Mouse (Mus musculus) forebrain, embryonic 14.5 days (tissue): ENCODE measurements around the gene Ttc28. TPM values are rescaled to one million over a fixed set of nuclear protein-coding genes. Genes with fewer than 3 reads are reported as not detected.

Experiments used
- ATAC-seq: fragments of 200-750 bp; cut with Nextera tagmentation; 2 replicates; pipeline ENCODE4 v1.8.0; 2017; ENCODE audit warnings: mild to moderate bottlenecking, moderate library complexity
- DNase-seq: peaks from one replicate; pipeline ENCODE4 v3.0.0-alpha.2; 2015; ENCODE audit warnings: low spot score
- H3K27ac ChIP-seq: fragments of 300-500 bp; sonication (generic); 2 replicates; pipeline ENCODE4 v1.5.1; 2014; ENCODE audit warnings: low read depth, mild to moderate bottlenecking, control low read depth, low read length, moderate library complexity
- H3K27me3 ChIP-seq: fragments of 300-500 bp; sonication (generic); replicated peaks from 2 replicates; pipeline ENCODE4 v1.6.1; 2014; ENCODE audit warnings: low read length, control low read depth, mixed read lengths; ENCODE audit not compliant: control insufficient read depth, insufficient read depth
- H3K36me3 ChIP-seq: fragments of 300-500 bp; sonication (generic); 2 replicates; pipeline ENCODE4 v1.6.1; 2014; ENCODE audit warnings: low read length, control low read depth; ENCODE audit not compliant: control insufficient read depth, insufficient read depth
- H3K4me1 ChIP-seq: fragments of 300-500 bp; sonication (generic); 2 replicates; pipeline ENCODE4 v1.6.1; 2014; ENCODE audit warnings: antibody characterized with exemption, low read length, control low read depth; ENCODE audit not compliant: control insufficient read depth, insufficient read depth
- H3K4me2 ChIP-seq: fragments of 300-500 bp; sonication (generic); 2 replicates; pipeline ENCODE4 v1.6.1; 2014; ENCODE audit warnings: mild to moderate bottlenecking, control low read depth, low read length
- H3K4me3 ChIP-seq: fragments of 300-500 bp; sonication (generic); 2 replicates; pipeline ENCODE4 v1.5.1; 2014; ENCODE audit warnings: low read depth, low read length, control low read depth
- H3K9ac ChIP-seq: fragments of 300-500 bp; sonication (generic); 2 replicates; pipeline ENCODE4 v1.6.1; 2014; ENCODE audit warnings: mild to moderate bottlenecking, low read length, control low read depth, moderate library complexity
- H3K9me3 ChIP-seq: fragments of 300-500 bp; sonication (generic); replicated peaks from 2 replicates; pipeline ENCODE4 v1.6.1; 2016; ENCODE audit warnings: low read length, control low read depth, mixed read lengths; ENCODE audit not compliant: control insufficient read depth
- WGBS: fragments of 180-500 bp; shearing (Covaris S2); extraction: QIAGEN DNeasy Blood & Tissue Kit; methylation state at CpG from one replicate; pipeline ENCODE4 v1.1.7; 2014; 5-methylcytosine and 5-hydroxymethylcytosine counted together
- polyA plus RNA-seq: library from polyadenylated mRNA; unstranded; fragments of >200 nt; fragmentation: Nextera tagmentation; extraction: Ambion mirVana; gene quantifications from 2 replicates; pipeline ENCODE4 v1.2.1, GENCODE M21; 2014

The Ttc28 gene
- polyA plus RNA-seq, 1 experiment from 2014 or later, result 29.0 TPM

GRCm38 (mm10) chr5:111159628-111160321, 280.2 kb downstream of the Ttc28 start:
- Histone ChIP-seq H3K4me2 (no peak overlapping the region; the same call in 1 of the 2 replicates), H3K4me3 (no peak overlapping the region), H3K27me3 (no peaks in the 10 kb centered on the region), H3K9ac (peak overlapping the region; percentile 9; the same call in 1 of the 2 replicates), H3K4me1 (peaks cover 44% of the 10 kb centered on the region), H3K27ac (peak overlapping the region; percentile 34; the same call in 1 of the 2 replicates), H3K9me3 (no peaks in the 10 kb centered on the region), H3K36me3 (no peaks in the 10 kb centered on the region)
- DNase-seq, result peak; percentile 64
- peak; percentile 44; the same call in 1 of the 2 replicates for ATAC-seq
- 35% methylated on average over 23 of the region's 23 CpGs for WGBS

GRCm38 (mm10) chr5:111161146-111161930, 281.7 kb downstream of the Ttc28 start:
- Histone ChIP-seq H3K9me3 (no peaks in the 10 kb centered on the region), H3K27ac (no peak overlapping the region), H3K4me2 (no peak overlapping the region), H3K4me1 (peaks cover 46% of the 10 kb centered on the region), H3K4me3 (no peak overlapping the region), H3K36me3 (no peaks in the 10 kb centered on the region), H3K27me3 (no peaks in the 10 kb centered on the region), H3K9ac (no peak overlapping the region)
- 74% methylated on average over 7 of the region's 7 CpGs for WGBS
- no peak for DNase-seq
- ATAC-seq, result no peak

- H3K4me2 ChIP-seq, result no peak overlapping the region
- no peak for ATAC-seq
- no peak for DNase-seq
- peak overlapping the region; percentile 45; the same call in 1 of the 2 replicates for H3K9ac ChIP-seq
- H3K27me3 ChIP-seq, result no peaks in the 10 kb centered on the region
- peaks cover 46% of the 10 kb centered on the region for H3K4me1 ChIP-seq
- no peaks in the 10 kb centered on the region for H3K36me3 ChIP-seq
- H3K4me3 ChIP-seq, result no peak overlapping the region
- H3K9me3 ChIP-seq, result no peaks in the 10 kb centered on the region
- peak overlapping the region; percentile 66; the same call in 1 of the 2 replicates for H3K27ac ChIP-seq
- 65% methylated on average over 6 of the region's 6 CpGs for WGBS
These were observed 283.3 kb downstream of the Ttc28 start for GRCm38 (mm10) chr5:111162857-111163256.

- no peak overlapping the region for H3K4me3 ChIP-seq
- no peak overlapping the region for H3K4me2 ChIP-seq
- ATAC-seq, result peak; percentile 19; the same call in 1 of the 2 replicates
- H3K9ac ChIP-seq, result peak overlapping the region; percentile 45
- no peaks in the 10 kb centered on the region for H3K27me3 ChIP-seq
- WGBS, result 26% methylated on average over 11 of the region's 11 CpGs
- H3K9me3 ChIP-seq, result no peaks in the 10 kb centered on the region
- peak overlapping the region; percentile 66 for H3K27ac ChIP-seq
- H3K36me3 ChIP-seq, result no peaks in the 10 kb centered on the region
- peaks cover 42% of the 10 kb centered on the region for H3K4me1 ChIP-seq
- peak; percentile 69 for DNase-seq
These were observed 283.8 kb downstream of the Ttc28 start for GRCm38 (mm10) chr5:111163377-111163776.

GRCm38 (mm10) chr5:111164348-111164920, 284.8 kb downstream of the Ttc28 start:
- H3K27me3 ChIP-seq, result no peaks in the 10 kb centered on the region
- H3K4me1 ChIP-seq, result peaks cover 37% of the 10 kb centered on the region
- WGBS, result 32% methylated on average over 9 of the region's 9 CpGs
- 0 out of 2 replicates have a peak overlapping the region, but pooled peaks have one; percentile 66 for H3K27ac ChIP-seq
- H3K9me3 ChIP-seq, result no peaks in the 10 kb centered on the region
- H3K36me3 ChIP-seq, result no peaks in the 10 kb centered on the region
- no peak for ATAC-seq
- no peak overlapping the region for H3K4me2 ChIP-seq
- H3K4me3 ChIP-seq, result no peak overlapping the region
- no peak for DNase-seq
- peak overlapping the region; percentile 45; the same call in 1 of the 2 replicates for H3K9ac ChIP-seq

GRCm38 (mm10) chr5:111170383-111170782, 290.8 kb downstream of the Ttc28 start:
- Histone ChIP-seq H3K4me3 (no peak overlapping the region), H3K9ac (no peak overlapping the region), H3K27ac (0 out of 2 replicates have a peak overlapping the region, but pooled peaks have one; percentile 1), H3K4me1 (peaks cover 13% of the 10 kb centered on the region), H3K9me3 (no peaks in the 10 kb centered on the region), H3K4me2 (no peak overlapping the region), H3K27me3 (no peaks in the 10 kb centered on the region), H3K36me3 (0 out of 2 replicates have a peak, but pooled peaks cover 2% of the 10 kb centered on the region)
- ATAC-seq, result no peak
- WGBS, result 14% methylated on average over 9 of the region's 9 CpGs
- peak; percentile 32 for DNase-seq

- H3K27ac ChIP-seq, result no peak overlapping the region
- H3K27me3 ChIP-seq, result no peaks in the 10 kb centered on the region
- no peaks in the 10 kb centered on the region for H3K9me3 ChIP-seq
- no peak overlapping the region for H3K9ac ChIP-seq
- peaks cover 43% of the 10 kb centered on the region for H3K4me1 ChIP-seq
- H3K4me3 ChIP-seq, result no peak overlapping the region
- H3K36me3 ChIP-seq, result 0 out of 2 replicates have a peak, but pooled peaks cover 2% of the 10 kb centered on the region
- 61% methylated on average over 12 of the region's 12 CpGs for WGBS
- DNase-seq (no peak), ATAC-seq (no peak)
- H3K4me2 ChIP-seq, result no peak overlapping the region
These were observed 295.8 kb downstream of the Ttc28 start for GRCm38 (mm10) chr5:111175410-111175809.

- Histone ChIP-seq H3K27me3 (no peaks in the 10 kb centered on the region), H3K4me1 (peaks cover 43% of the 10 kb centered on the region), H3K27ac (no peak overlapping the region), H3K4me2 (no peak overlapping the region), H3K9ac (no peak overlapping the region), H3K36me3 (0 out of 2 replicates have a peak, but pooled peaks cover 2% of the 10 kb centered on the region), H3K9me3 (no peaks in the 10 kb centered on the region), H3K4me3 (no peak overlapping the region)
- ATAC-seq (no peak), DNase-seq (peak; percentile 64)
- 26% methylated on average over 9 of the region's 9 CpGs for WGBS
These were observed 296.2 kb downstream of the Ttc28 start for GRCm38 (mm10) chr5:111175842-111176241.
